Mouse (Mus musculus) MN1 (cell line): ENCODE results near the gene Kcnn3.

Experiments
- DNase-seq: peaks from one replicate; pipeline ENCODE4 v3.0.0-alpha.2; 2016; ENCODE audit warnings: low spot score

The Kcnn3 gene

DNA sequence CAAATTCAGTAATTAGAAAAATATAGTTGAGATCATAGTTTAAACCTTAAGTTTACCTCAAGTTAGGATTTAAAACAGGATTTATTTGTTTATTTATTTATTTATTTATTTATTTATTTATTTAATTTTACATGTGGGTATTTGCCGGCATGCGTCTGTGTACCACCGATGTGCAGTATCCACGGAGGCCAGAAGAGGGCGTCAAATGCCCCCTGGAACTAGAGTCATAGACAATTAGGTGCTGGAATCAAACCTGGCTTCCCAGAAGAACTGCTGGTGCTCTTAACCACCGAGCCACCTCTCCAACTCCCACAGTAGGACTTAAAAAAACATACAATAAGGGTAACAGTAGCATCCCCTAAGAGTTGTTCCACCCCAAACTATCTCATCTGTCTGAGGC is 96.9 kb downstream of the Kcnn3 start:
- DNase-seq, result no peak

DNA sequence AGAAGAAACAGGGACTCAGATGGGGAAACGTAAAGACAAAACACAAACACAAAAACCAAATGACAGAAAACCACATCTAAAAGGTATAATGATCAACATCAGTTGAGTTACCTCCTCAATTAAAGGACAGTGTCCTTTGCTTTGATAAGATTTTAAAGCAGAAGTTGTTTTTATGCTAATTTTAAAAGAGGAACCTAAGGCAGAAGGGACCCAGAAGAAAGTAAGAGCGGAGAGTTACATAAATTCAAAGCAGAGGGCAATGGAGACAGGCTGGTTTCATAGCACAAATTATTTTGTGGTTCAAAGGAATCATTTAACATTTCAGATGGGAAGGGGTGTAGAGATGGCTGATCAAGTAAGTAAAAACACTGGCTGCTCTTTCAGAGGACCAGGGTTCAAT is 97.4 kb downstream of the Kcnn3 start:
- DNase-seq, result no peak

DNA sequence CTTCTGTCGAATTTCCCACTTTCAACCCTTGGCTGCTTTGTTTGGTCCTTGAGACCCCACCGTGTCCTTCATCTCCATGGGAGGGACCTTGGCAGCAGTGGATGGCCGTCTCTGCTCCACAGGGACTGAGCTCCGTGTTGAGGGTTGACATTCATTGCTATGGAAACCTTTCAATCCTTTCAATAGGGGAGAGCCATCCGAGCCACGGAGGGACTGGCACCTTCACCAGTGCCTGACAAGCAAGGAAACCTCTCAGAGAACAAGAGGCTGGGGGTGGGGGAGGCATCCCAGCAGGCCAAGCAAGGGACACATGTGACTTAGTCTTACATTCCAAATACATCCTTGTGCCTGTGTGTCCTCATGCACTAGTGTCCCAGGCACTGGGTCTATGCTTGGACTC is 102.9 kb downstream of the Kcnn3 start:
- no peak for DNase-seq

DNA sequence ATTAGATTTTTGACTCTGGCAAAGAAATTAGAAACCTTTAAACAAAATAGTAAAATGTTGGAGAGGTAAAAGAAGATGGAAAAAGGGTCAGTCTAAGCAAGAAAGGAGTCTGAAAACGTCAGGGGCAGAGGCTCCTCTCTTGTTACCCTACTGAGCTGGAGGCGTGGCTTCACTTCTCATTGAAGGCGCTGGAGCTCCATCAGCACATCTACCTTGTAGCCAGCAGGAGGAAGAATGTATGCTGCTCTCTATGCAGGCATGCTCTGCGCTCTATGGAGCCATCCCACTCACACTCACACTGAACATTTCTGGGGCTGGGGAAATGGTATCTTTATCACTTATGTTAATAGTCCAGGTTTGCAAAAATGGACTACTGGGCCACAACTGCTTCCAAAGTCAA is 103.6 kb downstream of the Kcnn3 start:
- DNase-seq, result no peak

DNA sequence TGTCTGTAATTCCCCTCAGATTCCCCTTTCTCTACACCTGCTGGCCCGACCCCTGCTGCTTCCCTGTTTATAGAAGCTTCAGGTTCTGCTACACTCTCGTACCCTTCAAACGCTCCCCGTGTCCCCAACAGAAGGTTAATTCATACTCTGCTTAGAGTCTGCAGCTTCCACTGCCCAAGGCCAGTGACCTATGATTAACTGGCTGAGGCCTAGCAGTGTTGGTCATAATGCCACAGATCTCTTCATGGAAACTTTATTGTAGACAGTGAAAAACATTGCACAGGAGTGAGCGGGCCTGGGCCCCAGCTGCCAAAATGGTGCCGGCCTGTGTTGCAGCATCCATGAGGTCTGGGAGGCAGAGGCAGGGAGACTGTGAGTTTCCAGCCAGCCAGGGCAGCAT is 104.0 kb downstream of the Kcnn3 start:
- DNase-seq, result no peak

DNA sequence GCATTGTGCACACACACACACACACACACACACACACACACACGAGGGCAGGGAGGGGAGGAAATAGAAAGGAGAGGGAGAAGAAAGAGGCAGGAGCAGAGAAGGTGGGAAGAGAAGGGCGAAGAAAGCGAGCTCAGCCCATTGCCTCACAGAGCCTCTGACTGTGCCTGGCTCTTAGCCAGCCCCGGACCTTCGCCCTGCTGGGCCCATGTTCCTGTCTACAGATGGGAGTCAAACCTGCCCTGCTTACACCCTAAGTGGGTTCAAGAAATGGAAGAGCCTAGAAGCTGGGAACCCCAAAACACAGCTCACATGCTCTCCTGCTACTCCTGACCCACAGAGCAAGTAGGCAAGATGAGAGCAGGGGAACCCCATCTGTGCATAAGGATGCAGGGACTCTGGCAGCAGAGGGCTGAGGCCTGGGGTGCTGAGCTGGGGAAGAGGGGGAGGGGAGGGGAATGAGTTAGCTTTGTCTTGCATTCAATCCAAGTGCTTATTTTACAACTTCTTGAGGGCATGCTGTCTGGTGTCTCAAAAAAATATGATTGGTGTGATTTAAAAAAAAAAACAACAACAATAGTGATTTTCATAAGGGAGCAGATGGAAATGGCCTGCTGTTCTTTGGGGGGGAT is 105.0 kb downstream of the Kcnn3 start:
- DNase-seq, result no peak

DNA sequence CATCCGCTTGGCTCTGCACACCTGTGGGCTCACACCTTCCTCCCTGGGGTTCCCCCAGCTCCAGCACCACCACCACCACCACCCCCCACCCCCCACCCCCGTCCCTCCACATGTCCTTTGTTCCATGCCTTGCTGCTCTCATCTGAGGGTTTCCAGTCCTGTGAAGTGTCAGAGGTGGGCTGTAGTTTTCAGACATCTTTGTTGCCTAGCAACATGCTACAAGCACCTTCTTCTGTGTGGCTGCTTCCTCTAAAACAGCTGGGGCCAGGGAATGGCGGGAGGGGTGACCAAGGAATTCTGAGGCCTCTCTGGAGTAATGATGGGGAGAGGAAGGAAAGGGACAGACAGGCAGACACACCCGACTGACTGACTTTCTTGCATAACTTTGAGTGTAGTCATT is 106.6 kb downstream of the Kcnn3 start:
- DNase-seq, result no peak

DNA sequence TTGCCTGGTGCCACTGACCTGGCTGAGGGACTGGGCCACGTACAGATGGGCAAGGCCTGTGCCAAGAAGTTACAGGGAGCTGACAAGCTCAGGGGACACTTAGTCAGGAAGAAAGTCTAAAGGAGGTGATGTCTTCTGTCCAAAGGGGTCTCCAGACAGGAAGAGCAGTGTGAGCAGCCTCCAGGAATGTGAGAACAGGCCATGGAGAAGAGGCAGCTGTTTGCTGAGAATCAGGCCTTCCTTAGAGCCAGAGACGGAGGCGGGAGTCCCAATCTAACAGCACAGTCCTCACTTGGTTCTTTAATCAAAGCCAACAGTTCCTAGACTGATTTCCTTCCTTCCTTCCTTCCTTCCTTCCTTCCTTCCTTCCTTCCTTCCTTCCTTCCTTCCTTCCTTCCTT is 109.8 kb downstream of the Kcnn3 start:
- no peak for DNase-seq

DNA sequence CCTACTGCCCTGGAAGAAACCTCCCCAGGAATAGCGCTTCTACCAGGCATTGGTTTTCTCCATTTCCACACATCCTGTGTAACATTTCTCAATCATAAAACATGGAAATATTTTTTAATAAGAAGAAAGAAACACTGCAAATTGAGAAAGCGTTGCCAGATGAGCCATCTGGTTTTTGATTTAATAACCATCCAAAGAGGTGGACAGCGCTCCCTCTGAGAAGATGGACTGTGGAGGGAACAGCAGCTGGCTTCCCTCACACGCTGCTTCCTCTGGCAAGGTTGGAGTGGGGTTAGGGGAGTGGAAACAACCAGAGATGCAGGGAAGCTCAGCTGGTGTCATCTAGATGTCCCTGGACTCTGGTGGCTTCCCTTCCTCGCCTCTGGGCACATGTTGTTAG is 111.8 kb downstream of the Kcnn3 start:
- peak; percentile 27 for DNase-seq

DNA sequence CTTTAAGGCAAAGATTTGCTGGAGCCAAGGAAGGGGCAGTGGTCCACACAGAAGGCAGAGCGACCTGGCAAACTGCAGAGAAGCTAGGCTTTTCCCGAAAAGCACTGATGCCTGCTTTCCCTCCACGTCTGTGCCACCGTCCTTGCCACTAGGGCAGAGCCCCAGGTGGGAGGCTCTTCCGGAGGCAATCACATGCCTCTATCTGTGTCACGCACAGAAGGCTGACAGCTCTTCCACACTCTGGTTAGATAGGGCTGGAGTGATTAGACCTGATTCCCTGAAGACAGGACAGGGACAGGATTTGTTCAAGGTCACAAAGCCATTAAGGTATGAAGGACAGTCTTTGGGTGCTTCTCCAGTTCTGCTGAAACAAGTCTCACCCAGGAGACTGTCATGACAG is 113.6 kb downstream of the Kcnn3 start:
- no peak for DNase-seq

DNA sequence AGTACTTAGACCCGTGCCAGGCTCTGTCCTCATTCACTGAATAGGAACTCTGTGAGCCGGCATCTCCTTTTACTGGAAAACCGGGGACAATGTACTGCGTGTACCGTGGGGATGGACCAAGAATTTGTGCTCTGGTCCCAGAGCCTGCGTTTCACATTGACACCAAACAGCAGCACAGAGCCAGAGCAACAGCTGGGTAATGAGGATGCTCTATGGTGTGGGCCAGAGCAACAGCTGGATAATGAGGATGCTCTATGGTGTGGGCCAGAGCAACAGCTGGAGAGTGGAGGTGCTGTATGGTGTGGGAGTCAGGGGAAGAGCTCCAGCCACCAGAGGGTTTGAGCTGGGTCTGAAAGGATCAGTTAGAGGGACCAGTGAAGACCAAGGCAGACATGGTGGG is 114.0 kb downstream of the Kcnn3 start:
- no peak for DNase-seq

DNA sequence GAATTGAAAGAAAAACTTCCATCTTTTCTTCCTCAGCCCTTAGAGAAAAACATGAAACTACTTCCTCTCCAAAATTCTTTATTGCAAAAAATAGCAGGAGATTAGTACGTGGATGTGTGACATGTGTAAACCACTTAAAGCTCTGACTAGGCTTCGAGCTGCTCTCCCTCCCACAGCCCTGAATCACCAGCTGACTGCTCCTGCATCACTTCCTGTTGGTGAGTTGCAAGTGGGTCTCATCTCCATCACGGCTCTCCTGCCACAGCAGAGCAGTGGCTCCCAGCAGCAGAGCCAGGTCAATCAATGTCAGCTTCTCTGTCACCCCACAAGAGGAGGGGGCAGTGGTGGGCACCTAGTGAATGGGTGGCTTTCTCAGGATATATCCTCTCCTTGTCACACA is 120.8 kb downstream of the Kcnn3 start:
- no peak for DNase-seq

DNA sequence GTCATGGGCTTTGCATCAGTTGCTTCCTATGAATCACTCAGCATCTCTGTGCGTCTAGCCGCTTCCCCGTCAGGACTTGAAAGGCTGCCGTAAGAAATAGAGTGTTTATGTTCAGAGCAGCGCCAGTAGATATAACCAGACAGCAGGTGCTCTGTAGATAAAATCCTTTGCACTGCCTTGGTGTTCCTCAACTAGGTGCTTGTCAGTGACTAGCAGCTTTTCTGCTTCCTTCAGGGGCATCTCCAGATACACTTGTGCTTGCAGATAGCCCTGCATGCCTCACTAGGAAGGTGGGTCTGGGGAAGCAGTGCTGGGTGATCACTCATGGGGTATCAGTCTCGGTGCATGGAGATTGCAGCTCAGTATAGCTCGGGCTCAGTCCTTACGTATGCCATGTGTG is 123.4 kb downstream of the Kcnn3 start:
- no peak for DNase-seq

DNA sequence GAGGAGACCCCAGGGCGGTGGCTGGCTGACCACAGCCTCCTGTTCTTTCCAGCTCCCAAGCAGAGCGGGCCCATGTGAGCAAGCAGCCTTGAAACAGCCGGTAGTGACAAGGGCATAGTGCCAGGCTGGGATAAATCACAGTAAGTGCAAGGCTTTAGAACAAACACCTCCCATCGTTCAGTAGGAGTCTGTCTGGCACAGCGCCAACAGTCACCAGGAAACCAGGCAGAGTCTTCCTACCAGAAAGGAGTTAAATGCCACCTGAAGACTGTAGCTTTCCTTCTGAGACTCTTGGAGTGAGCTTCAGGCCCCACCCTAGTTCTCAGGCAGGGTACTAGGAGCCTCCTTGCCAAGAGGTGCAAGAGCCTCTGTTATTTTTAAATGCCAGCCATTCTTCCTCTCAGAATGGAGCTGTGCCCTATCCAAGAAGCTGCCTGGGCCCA is 126.9 kb downstream of the Kcnn3 start:
- peak; percentile 79 for DNase-seq

DNA sequence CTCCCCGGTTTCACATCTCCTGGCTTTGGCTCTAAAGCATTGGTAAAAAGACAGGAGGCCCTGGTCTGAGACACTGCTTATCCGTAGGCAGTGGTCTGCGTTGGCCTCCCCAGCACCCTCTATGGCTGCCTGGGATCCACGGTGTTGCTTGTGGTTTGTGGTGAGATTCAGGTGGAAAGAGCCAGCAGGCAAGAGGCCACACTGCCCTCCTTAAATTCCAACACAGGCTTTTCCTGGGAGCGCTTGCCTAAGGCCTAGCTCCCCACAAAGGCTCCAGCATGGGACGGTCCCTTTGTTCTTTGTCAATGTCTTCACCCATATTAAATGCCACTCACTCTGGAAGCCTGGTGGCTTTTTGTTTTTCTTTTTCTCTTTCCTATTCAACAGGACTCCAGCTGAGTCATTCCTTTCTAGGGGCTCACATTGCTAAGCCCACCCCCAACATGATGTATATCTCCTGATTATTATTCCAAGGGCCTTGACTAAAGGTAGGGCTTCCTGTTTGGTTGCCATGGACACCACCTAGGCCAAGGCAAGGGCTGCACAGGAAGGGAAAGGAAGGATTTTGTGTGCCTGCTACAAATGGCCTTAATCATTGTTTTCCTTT is 127.4 kb downstream of the Kcnn3 start:
- DNase-seq, result peak; percentile 16

DNA sequence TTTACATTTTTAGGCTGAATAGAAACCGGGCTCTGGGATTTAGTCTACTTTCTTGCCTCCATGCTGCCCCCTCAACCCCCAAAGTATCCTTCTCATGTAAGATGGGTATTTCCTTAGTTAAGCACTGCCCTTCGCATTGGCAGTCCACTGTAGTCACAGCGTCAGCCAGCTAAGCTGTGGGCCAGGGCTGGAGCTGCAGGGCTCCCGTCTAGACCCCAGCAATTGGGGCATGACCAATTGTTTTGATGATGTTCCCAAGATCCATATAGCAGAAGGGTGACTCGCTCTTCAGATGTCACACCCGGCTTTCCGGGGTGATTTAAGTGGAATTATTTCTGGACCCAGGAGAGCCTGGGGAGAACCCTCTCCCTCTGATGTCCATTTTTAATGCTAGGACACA is 129.9 kb downstream of the Kcnn3 start:
- DNase-seq, result no peak

DNA sequence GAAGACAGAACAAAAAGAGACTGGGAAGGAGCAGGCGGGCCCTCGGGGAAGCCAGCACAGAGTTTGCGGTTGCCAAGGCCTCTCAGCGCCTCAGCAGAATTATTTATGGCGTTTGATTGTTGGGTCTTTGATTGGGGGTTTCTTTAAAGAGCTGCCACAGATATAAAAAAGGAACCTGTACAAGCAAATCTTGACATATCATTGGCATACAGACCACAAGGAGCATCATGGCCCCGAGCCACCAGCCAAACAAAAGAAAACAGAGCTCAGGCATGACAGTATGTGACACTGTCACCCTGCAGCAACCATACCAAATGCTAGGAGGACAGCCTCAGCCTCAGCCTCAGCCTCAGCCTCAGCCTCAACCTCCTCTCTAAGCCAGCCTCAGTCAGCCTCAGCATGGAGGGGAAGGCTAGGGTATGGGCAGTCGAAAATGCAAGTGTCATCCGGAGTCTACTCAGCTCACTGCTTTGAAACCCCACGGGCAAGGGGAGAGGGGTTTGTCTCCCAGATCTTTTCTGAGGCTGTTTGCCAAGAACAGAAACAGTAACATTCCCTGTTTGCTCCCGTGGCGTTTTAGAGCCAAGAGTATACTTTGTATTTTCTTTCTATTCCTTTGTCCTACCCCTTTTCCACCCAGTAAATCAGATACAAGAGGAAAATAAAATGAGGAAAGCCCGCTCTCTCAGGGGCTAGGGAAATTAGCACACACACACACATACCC is 133.4 kb downstream of the Kcnn3 start:
- no peak for DNase-seq

DNA sequence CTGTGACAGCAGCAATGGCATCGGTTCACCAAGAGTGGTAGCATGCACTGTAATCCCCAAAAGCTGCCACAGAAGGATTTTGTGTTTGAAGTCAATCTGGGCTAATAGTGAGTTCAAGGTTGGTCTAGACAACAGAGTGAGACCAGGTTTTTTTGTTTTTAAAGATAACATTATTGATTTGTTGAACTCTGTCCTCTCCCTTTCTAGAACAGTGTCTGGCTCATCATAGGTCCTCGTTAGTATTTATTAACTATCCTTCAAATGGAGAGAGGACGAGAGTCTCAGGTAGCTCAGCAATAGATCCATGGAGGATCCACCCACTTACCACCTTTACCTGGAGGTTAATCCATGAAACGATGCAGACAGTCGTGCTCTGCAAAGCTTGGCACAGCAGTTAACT is 137.1 kb downstream of the Kcnn3 start:
- no peak for DNase-seq

DNA sequence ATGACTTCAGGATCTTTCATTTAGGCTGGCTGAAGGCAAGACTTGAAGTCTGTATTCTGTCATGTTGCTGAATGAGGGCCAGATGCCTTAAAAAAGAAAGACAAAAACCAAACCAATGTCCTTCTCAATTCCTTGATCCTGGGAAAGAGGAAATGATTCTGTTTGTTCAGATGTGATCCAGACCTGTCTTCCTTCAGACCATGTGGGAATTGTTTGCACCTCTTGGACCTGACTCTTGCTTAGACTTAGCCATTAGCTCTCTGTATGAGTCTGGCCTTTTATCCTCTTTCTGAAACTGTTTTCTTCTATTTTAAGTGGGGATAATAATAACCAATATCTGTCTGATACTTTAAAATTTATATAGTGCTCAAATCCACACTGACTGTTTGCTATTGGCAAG is 138.5 kb downstream of the Kcnn3 start:
- peak; percentile 50 for DNase-seq

DNA sequence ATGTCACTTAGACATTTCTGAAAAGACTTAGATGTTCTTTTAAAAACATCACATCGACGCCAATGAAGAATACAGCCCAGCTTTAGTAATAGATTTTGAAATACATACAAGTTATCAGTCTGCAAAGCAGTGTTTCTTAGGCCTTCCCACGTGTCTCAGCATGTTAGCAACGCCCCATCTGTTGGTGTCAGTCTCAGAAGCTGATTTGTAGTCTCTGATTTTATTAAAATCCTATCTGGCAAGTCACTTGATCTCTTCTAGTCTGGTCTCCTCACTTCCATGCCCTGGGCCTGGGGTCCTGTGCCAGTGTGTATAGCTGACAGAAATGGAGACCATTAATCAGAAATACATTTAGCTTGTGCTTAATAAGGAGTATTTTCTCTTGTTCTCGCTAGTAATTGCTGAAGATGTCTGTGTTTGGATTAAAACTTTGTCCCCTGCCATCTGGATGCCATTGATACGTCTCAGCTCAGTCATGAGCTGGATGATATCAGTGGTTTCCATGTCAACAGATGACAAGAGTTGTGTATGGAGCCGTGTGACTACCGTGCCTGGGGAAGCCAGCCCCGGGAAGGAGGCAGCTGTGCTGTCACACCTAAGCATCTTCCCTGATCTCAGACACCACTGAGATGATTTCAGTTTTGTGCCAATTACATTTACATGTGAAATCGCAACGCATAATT is 140.1 kb downstream of the Kcnn3 start:
- peak; percentile 31 for DNase-seq

DNA sequence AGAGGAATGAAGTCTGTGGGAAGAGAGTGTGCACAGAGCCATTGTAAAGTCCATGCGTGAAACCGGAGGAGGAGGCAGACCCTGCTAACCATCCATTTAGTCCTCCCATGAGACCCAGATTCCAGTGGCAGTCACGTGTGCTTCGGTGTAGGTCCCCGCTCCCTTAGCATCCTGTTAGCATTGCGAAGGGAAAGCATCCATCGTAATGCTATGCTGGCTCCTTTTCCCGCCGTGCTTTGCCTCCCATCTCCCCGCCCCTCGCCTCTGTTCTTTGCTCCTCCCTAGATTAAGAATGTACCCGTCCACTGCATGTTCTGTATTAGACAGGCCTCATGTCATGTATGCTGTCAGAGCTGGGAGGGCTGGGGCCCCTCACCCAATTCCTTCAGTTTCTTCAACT is 144.8 kb downstream of the Kcnn3 start:
- no peak for DNase-seq

DNA sequence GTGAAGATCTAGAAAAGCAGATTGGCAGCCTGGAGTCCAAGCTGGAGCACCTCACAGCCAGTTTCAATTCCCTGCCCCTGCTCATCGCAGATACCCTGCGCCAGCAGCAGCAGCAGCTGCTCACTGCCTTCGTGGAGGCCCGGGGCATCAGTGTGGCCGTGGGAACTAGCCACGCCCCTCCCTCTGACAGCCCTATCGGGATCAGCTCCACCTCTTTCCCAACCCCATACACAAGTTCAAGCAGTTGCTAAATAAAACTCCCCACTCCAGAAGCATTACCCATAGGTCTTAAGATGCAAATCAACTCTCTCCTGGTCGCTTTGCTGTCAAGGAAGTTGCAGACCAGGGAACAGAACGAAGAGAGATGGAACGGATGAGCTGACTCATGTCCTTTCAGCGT is 147.2 kb downstream of the Kcnn3 start:
- no peak for DNase-seq

DNA sequence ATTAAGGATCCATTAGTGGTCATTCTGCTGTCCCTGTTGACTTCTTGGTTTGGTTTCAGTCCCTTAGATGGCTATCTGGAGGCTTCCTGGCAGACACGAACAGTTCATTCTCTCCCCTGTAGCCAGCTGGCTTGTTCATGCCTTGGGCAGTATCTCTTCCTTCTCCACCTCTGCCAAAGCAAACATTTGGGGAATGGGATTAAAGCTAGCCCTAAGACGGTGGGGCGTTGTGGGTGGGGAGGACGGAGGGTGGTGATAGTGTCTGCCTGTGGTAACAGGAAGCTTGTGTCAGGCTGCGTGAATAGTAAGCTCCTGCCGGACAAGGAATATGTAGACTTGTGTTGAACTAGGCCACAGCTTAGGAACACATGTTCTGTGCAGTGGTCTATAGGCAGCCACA is 151.4 kb downstream of the Kcnn3 start:
- DNase-seq, result peak; percentile 42
